Mouse (Mus musculus): ENCODE measurements at regions not wholly inside any gene's neighbourhood (a gene's known extent, or its start where the extent isn't known, plus 50 kb on each side); places are given as distances from the start of the nearest gene placed in this dataset.

- Histone ChIP-seq H3K4me2 (replicated peaks; ENCODE audit: low read depth, low read length) (no peak overlapping the region), H3K9me3 (ENCODE audit: low read length) (no peaks in the 10 kb centered on the region), H3K4me3 (ENCODE audit: low read depth, low read length) (no peak overlapping the region), H3K4me1 (ENCODE audit: insufficient read depth, low read depth, low read length) (no peaks in the 10 kb centered on the region), H3K36me3 (ENCODE audit: insufficient read depth, low read length) (no peaks in the 10 kb centered on the region), H3K27me3 (replicated peaks; ENCODE audit: insufficient read depth, low read length) (no peaks in the 10 kb centered on the region), H3K9ac (replicated peaks; ENCODE audit: low read depth) (no peak overlapping the region), H3K27ac (ENCODE audit: low read length) (no peak overlapping the region)
- TF ChIP-seq EP300 (IDR thresholded peaks at IDR 0.05) (no peak), CTCF (IDR thresholded peaks at IDR 0.05) (no peak)
- DNase-seq (ENCODE audit: low spot score) (no peak), ATAC-seq (no peak)
- 72% methylated on average over 13 of the region's 13 CpGs for WGBS
Observed at GRCm38 (mm10) chr13:70277667-70278591, 359.5 kb downstream of the Ice1 start.

GRCm38 (mm10) chr13:70281051-70281847, 356.2 kb downstream of the Ice1 start:
- no peak for TF ChIP-seq CTCF (IDR thresholded peaks at IDR 0.05)
- no peak for TF ChIP-seq EP300 (IDR thresholded peaks at IDR 0.05)
- no peak overlapping the region for H3K4me2 ChIP-seq (replicated peaks; ENCODE audit: low read depth, low read length)
- no peak overlapping the region for H3K27ac ChIP-seq (ENCODE audit: low read length)
- H3K27me3 ChIP-seq (replicated peaks; ENCODE audit: insufficient read depth, low read length), result no peaks in the 10 kb centered on the region
- no peaks in the 10 kb centered on the region for H3K4me1 ChIP-seq (ENCODE audit: insufficient read depth, low read depth, low read length)
- no peaks in the 10 kb centered on the region for H3K9me3 ChIP-seq (ENCODE audit: low read length)
- WGBS, result 41% methylated on average over 7 of the region's 7 CpGs
- H3K4me3 ChIP-seq (ENCODE audit: low read depth, low read length), result no peak overlapping the region
- no peaks in the 10 kb centered on the region for H3K36me3 ChIP-seq (ENCODE audit: insufficient read depth, low read length)
- no peak overlapping the region for H3K9ac ChIP-seq (replicated peaks; ENCODE audit: low read depth)
- ATAC-seq (peak; percentile 41; the same call in 1 of the 2 replicates), DNase-seq (ENCODE audit: low spot score) (peak; percentile 34)

- Histone ChIP-seq H3K4me1 (ENCODE audit: insufficient read depth, low read depth, low read length) (no peaks in the 10 kb centered on the region), H3K27ac (ENCODE audit: low read length) (no peak overlapping the region), H3K4me3 (ENCODE audit: low read depth, low read length) (no peak overlapping the region), H3K4me2 (replicated peaks; ENCODE audit: low read depth, low read length) (no peak overlapping the region), H3K36me3 (ENCODE audit: insufficient read depth, low read length) (no peaks in the 10 kb centered on the region), H3K27me3 (replicated peaks; ENCODE audit: insufficient read depth, low read length) (no peaks in the 10 kb centered on the region), H3K9ac (replicated peaks; ENCODE audit: low read depth) (no peak overlapping the region), H3K9me3 (ENCODE audit: low read length) (no peaks in the 10 kb centered on the region)
- no peak for TF ChIP-seq EP300 (IDR thresholded peaks at IDR 0.05)
- TF ChIP-seq CTCF (IDR thresholded peaks at IDR 0.05), result no peak
- WGBS, result 36% methylated on average over 4 of the region's 4 CpGs
- no peak for ATAC-seq
- no peak for DNase-seq (ENCODE audit: low spot score)
Observed at GRCm38 (mm10) chr13:70282731-70283130, 354.7 kb downstream of the Ice1 start.

- no peak for DNase-seq (ENCODE audit: low spot score)
- H3K4me3 ChIP-seq (ENCODE audit: low read depth, low read length), result no peak overlapping the region
- no peaks in the 10 kb centered on the region for H3K9me3 ChIP-seq (ENCODE audit: low read length)
- WGBS, result 65% methylated on average over 5 of the region's 5 CpGs
- no peak for ATAC-seq
- no peak overlapping the region for H3K4me2 ChIP-seq (replicated peaks; ENCODE audit: low read depth, low read length)
- no peaks in the 10 kb centered on the region for H3K36me3 ChIP-seq (ENCODE audit: insufficient read depth, low read length)
- no peak overlapping the region for H3K27ac ChIP-seq (ENCODE audit: low read length)
- TF ChIP-seq EP300 (IDR thresholded peaks at IDR 0.05), result no peak
- TF ChIP-seq CTCF (IDR thresholded peaks at IDR 0.05), result no peak
- H3K9ac ChIP-seq (replicated peaks; ENCODE audit: low read depth), result no peak overlapping the region
- no peaks in the 10 kb centered on the region for H3K4me1 ChIP-seq (ENCODE audit: insufficient read depth, low read depth, low read length)
- H3K27me3 ChIP-seq (replicated peaks; ENCODE audit: insufficient read depth, low read length), result no peaks in the 10 kb centered on the region
Observed at GRCm38 (mm10) chr13:70283231-70283630, 354.2 kb downstream of the Ice1 start.

GRCm38 (mm10) chr13:70292713-70293112, 344.7 kb downstream of the Ice1 start:
- no peak overlapping the region for H3K27ac ChIP-seq (ENCODE audit: low read length)
- no peak overlapping the region for H3K9ac ChIP-seq (replicated peaks; ENCODE audit: low read depth)
- H3K4me2 ChIP-seq (replicated peaks; ENCODE audit: low read depth, low read length), result no peak overlapping the region
- H3K36me3 ChIP-seq (ENCODE audit: insufficient read depth, low read length), result no peaks in the 10 kb centered on the region
- no peak overlapping the region for H3K4me3 ChIP-seq (ENCODE audit: low read depth, low read length)
- no peaks in the 10 kb centered on the region for H3K4me1 ChIP-seq (ENCODE audit: insufficient read depth, low read depth, low read length)
- ATAC-seq (no peak), DNase-seq (ENCODE audit: low spot score) (no peak)
- 76% methylated on average over 3 of the region's 3 CpGs for WGBS
- no peaks in the 10 kb centered on the region for H3K27me3 ChIP-seq (replicated peaks; ENCODE audit: insufficient read depth, low read length)
- no peaks in the 10 kb centered on the region for H3K9me3 ChIP-seq (ENCODE audit: low read length)
- TF ChIP-seq CTCF (IDR thresholded peaks at IDR 0.05) (no peak), EP300 (IDR thresholded peaks at IDR 0.05) (no peak)

- Histone ChIP-seq H3K9me3 (ENCODE audit: low read length) (no peaks in the 10 kb centered on the region), H3K9ac (replicated peaks; ENCODE audit: low read depth) (no peak overlapping the region), H3K4me3 (ENCODE audit: low read depth, low read length) (no peak overlapping the region), H3K27me3 (replicated peaks; ENCODE audit: insufficient read depth, low read length) (no peaks in the 10 kb centered on the region), H3K27ac (ENCODE audit: low read length) (no peak overlapping the region), H3K36me3 (ENCODE audit: insufficient read depth, low read length) (no peaks in the 10 kb centered on the region), H3K4me1 (ENCODE audit: insufficient read depth, low read depth, low read length) (no peaks in the 10 kb centered on the region), H3K4me2 (replicated peaks; ENCODE audit: low read depth, low read length) (no peak overlapping the region)
- TF ChIP-seq EP300 (IDR thresholded peaks at IDR 0.05), result no peak
- no peak for TF ChIP-seq CTCF (IDR thresholded peaks at IDR 0.05)
- DNase-seq (ENCODE audit: low spot score) (no peak), ATAC-seq (no peak)
- WGBS, result 66% methylated on average over 5 of the region's 5 CpGs
Observed at GRCm38 (mm10) chr13:70303953-70304525, 333.4 kb downstream of the Ice1 start.

Measured in lung, postnatal 0 days (tissue).